Mouse (Mus musculus) T-helper 1 cell (primary cell): ENCODE data around the gene Acvrl1.

Source experiments
- in situ Hi-C: fragments of 300-600 bp; cut with MboI, MseI; formaldehyde crosslinking; loops from one replicate; pipeline ENCODE4 v1.15.1; 2025; ENCODE audit warnings: high pct_unique_total_duplicates

Gene Acvrl1

DNA sequence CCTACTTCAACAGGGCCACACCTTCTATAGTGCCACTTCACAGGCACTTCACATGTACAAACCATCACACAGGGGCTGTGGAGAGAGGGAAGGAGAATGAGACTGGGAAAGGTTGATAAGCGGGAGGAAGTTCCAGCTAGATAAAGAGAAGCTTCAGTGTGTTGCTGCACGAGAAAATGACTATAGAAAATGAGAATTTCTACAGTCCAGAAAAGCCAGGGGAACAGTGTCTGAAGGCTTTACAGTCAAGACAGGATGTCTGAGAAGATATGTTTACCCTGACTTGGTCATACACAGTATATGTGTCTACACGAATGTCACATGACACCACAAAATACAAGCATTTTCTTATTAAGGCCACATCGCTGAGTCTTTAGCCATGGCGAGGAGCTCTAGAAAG is 41.6 kb downstream of the Acvrl1 start:
- in situ Hi-C loops, result no loop called here

DNA sequence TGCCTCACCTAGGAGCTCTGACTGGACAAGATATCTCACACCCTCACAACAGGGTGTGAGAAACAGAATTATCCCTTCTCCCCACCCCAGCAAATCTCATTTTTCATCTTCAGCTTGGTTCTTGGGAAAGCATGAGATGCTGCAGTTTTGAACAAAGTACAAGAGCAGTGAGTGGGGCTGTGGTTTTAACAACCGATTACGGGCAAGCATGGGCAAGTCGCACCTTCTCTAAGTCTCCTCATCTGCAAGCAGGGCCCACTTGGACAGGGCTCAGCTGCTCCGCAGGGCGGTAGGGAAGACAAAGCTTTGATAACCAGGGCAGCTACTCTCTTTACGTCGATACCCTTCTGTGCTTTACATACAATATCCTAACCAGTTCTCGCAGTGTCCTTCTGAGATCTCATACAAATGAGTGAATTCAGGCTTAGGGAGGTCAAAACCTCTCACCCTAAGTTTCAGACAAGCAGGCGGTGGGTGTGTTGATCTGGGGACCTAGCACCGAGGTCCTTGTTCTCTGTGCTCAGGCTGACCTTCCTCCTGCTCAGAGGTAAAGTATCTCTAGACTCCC is 42.2 kb downstream of the Acvrl1 start:
- in situ Hi-C loops, result no loop called here

DNA sequence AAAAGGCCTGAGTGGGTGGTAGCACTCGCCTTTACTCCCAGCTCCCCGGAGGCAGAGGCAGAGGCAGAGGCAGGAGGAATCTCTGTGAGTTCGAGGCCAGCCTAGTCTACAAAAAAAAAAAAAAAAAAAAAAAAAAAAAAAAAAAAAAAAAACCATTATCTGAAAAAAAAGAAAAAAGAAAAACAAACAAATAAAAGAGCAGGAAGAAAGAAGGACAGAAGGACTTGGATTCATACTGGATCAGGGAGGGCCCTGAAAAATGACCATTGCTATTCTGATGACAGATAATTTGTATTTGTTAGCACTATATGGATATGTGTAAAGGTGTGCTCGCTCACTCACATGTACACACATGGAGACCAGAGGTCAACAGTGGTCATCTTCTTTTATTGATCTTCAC is 43.0 kb downstream of the Acvrl1 start:
- in situ Hi-C loops, result no loop called here

DNA sequence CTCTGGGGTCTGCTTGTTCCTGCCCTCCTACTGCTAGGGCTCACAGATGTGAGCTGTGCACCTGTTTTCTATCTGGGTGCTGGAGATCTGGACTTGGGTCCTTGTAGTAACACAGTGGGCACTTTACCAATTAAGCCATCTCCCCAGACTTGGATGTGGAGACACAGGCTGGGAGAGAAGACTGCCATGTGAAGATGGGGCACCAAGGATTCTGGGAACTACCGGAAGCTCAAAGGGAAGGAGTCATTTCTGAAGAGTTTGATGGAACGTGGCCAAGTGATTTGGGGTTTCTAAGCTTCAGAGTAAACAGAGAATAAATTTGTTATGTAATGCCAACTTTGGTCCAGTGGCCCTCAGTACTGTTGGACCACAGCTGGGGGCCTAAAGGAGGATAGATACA is 43.7 kb downstream of the Acvrl1 start:
- in situ Hi-C loops, result no loop called here

DNA sequence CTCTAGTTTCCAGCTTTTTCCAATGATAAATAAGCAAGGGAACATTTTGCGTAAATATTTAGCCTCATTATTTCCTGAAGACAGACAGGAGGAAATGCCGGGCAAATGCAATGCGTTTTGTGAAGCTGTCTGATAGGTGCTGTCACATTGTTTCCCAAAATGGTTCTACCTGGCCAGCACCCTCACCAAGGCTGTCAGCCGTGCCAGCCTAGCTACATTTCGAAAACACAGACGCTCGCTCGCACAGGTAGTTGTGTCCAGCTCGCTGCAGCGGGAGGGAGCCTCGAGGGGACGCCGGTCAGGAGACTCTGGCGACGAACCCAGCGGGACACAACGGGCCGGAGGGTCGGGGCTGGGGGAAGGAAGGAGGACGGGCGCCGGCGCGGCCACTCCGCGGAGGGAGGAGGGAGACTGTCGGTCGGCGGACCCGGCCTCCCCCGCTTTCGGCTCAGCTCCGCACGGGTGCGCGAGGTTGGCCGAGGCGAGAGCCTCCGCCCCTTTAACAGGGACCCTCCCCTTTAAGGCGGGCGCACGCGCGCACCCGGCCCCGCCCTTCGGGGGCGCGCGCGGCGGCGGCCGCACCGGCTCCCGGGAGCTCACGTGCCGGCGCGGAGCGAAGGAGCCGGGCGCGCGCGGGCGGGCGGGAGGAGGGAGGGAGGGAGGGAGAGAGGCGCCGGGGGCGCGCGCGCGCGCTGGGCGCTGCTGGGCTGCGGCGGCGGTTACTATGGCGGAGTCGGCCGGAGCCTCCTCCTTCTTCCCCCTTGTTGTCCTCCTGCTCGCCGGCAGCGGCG is 45.3 kb downstream of the Acvrl1 start, which contains the start of gene Acvr1b:
Gene Acvr1b (plus strand): TSS at position 647 of the 791 bp plus-strand sequence.
- in situ Hi-C loops, result no loop called here

DNA sequence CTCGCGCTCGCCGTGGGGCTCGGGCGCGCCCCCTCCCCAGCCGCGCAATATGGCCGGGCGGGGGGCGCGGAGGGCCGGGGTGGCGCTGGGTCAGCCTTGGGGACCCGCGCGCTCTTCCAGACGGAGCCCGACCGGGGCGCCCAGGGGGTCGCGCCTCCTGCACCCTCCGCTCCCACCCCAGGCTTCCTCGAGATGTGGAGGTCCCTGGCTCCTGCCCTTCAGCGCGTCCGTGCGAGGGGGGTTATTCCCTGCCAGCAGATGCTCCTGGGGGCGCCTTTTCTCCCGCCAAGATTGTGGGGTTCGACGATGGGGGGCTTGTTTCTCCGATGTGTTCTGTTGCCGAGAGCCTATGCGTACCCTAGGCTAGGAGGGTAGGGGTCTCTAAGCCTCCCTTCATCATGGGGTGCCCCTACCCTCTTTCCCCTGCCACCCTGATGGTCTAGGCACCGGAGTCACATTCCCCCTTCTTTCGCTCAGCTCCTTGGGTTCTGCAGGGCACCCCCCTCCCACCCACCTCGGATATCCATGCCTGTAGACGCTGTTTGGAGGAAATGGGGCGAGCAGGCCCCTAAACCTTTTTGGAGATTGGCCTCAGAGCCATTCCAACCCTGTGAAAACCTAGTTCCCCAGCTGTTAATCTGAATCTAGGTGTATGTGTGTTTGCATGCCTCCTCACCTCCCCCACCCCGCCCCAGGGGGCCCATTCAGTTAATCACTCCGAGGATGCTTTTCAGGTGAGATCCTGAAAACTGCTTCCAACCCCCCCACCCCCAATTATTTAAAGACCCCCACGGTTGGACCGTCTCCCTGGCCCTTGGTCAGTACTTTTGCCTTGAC is 46.2 kb downstream of the Acvrl1 start:
- in situ Hi-C loops, result no loop called here

DNA sequence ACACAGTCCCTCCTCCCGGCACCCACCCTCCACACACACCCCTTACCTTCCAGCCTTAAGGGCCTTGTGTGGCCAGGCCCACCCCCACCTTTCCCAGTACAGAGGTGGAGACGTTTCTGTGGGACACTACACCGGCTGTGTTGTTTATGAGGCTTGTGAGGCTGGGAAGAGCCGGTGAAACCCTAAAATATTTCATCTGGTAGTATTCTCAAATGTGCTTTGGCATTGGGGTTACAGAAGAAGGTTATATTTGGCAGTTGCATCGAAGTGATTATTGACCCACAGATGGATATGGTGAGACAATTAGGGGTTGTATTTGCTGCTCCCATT is 46.8 kb downstream of the Acvrl1 start:
- in situ Hi-C loops, result no loop called here

DNA sequence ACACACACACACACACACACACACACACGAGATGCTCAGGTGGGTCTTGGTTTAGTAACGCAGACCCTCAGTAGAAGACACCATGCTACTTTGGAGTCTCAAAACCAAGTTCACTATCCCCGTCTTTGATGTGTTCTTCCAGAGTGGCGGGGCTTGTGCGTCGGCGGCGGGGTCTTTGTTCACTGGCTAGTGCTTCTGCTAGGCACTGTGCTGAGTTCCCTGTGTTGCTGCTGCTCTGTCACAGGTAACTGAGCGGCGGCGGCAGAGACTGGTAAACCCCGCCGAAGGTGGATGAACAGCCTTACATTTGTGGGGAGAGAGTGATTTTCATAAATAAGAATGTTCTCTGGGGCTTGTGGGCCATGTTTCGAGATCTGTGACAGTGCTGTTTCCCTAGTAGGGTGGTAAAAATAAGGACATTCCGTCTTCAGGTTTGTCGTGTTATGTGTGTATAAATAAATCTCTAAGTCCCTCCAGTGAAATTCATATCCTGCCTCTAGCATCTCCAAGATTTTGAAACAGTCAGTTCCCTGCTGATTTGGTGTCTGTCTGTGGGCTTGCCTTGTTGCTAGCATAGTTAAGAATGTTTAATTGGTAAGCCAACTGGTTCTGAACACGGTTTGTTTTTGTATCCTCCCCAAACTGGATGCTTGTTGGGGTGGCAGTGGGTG is 47.4 kb downstream of the Acvrl1 start:
- in situ Hi-C loops, result no loop called here

DNA sequence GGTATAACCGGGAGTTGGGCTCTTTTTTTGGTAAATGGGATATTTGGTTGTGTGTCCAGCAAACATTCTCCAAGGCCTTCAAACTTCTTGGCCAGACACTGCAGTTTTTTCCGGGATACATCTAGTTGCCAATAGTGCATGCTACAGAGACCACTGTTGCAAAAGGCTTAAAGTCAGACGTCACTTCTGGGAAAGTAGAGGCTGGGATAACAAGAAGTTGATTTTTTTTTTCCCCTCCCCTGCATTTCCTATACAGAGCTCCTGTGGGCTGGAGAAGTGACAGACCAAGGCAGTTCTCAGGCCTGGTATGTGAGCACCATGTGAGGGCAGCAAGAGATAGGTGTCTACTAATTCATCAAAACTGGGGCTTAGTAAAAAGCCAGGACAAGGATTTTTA is 48.0 kb downstream of the Acvrl1 start:
- in situ Hi-C loops, result no loop called here

DNA sequence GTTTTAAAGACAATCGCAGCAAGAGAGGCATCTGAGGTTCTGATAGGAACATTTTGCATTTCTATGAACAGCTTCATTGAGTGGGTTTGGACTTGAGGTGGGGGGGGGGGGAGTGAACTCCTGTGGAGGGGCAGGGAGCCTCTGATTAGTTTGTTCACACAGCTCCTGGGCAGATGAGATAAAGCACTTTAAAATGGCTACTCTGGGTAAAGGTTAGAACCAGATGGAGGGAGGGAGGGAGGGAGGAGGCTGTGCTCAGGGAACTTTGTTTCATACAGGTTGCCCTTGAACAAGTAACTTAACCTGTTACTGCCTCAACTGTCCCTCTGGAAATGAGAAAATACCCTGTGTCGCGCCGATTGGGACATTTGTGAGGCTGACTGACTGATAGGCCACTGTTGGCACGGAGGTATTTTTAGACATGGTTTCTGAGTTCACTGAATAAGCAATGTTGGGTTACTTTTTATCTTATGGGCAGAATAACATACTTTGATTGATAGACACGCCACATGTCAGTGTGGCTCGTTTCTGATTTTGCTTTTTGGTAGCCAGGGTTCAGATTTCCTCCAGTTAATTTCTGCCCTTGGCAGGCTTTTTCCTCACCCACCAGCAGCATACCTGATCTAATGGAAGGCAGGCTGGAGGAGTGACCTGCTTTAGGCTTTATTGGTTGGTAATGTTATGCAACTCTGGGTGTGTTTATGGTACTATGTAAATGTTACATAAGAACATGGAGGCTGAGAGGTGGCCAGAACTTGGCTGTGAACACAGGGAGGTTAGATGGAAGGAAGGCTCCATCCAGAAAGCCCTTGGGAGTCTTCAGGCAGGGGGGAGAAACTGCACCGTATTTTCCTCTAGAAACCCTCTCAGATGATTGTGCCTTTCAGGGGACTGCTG is 48.7 kb downstream of the Acvrl1 start:
- in situ Hi-C loops, result no loop called here

DNA sequence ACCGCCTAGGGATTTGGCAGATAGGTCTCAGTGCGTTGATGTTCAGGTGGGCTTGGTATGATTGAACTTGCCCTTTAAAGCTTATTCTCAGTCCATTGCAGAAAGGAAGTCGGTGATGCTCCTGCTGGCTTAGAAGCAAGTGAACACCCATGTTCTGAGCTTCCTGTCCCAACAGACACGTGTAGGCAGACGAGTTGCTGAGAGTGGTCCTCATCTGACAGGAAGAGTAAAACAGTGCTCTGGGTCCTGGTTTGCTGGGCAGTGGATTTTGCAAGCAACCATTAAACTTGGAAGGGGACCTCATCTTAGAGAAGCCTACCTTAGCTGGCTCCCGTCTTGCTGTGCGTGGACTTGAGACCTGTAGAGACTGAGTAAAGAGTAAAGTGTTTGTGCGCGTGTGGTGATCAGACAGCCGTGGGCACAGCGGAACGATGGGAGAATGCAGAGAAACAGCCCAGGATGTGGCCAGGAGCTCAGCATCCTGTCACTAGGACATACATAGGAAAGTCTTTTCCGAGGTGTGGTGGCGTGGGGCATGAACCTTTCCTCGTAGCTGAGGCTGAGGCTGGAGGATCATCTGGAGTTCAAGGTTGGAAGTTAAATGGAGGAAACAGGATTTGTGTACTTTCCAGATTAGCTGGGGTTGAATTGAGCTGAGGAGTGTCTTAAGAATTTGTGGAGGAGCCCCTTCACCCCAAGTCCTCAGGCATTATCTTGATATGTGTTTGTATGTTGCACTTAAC is 52.2 kb downstream of the Acvrl1 start:
- in situ Hi-C loops, result no loop called here

DNA sequence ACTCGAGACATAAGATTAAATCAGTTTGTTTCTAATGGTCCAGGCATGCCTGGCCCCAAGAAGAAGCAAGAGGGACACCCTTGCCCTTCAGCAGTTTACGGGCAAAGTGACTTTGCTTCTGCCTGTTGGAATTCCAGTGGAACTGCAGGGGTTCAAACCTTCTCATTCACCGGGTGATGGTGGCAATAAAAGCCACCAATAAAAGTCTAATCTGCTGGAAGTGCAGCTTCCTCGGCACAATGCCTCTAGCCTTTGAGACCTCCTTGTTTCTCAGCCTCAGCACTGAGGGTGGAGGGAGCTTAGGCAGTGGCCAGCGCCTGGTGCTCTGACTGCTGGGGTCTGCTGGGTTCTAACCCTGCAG is 52.8 kb downstream of the Acvrl1 start:
- in situ Hi-C loops, result no loop called here

DNA sequence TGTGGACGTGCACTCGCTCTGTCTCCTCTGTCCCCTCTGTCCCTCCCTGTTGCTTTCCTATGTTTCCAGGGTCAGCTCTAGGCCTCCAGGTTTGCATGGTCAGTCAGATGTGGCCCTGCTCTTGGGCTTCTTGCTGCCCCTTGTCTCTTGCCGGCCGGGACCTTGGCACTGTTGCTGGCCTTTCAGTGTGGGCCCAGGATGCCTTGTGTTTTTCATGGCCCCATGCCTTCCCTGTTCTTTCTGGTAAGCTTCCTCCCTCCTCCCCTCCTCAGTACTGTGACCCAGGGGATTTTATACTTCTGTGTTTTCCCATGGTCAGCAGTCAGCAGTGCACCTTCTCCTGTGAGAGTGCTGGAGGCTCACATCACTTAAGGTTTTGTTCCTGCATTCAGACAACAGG is 53.2 kb downstream of the Acvrl1 start:
- in situ Hi-C loops, result no loop called here

DNA sequence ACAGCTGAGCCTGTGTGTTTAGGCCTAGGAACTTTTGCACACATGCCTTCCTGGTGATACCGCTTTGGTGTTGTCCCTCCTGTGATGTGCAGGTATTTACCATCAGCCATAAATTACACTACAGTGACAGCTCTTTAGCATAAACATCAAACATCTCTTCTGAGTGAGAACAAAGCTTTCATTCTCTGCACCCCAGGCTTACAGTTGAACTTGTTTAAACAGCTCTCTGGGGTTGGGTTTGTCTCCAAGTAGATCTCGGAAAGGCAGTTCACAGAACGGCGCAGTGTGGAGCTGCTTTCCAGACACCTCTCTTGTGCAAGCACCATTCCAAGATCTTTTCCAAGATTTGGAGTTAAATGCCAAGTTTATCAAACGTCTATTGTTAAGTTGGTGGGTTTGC is 54.4 kb downstream of the Acvrl1 start:
- in situ Hi-C loops, result no loop called here

DNA sequence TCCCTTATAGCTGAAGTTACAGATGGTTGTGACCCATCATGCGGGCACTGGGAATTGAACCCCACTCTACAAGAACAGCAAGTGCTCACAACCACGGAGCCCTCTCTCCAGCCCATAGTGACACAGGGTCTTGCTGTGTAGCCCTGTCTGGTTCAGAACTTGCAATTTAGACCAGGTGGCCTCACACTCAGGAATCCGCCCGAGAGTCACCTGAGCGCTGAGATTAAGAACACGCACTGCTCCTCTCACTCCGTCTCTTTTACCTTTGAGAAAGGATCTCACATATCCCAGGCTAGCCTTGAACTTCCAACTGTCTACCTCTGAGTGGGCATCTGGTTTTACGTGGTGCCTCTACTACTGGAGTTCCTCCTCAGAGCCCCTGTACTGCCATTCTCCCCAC is 56.0 kb downstream of the Acvrl1 start:
- in situ Hi-C loops, result no loop called here

DNA sequence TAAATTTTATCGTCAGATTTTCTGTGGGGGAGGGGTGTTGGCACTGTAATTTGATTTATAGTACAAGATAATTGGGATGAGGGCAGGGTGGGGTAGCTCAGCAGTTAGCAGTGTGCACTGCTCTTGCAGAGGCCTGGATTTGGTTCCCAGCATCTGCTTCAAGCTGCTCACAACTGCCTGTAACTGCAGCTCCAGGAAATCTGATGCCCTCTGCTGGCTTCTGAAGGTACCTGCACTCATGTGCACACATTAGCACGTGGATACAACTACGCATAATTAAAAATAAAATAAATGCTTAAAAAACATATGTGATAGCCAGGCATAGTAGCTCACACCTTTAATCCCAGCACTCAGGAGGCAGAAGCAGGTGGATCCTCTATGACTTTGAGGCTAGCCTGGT is 57.2 kb downstream of the Acvrl1 start:
- in situ Hi-C loops, result no loop called here

DNA sequence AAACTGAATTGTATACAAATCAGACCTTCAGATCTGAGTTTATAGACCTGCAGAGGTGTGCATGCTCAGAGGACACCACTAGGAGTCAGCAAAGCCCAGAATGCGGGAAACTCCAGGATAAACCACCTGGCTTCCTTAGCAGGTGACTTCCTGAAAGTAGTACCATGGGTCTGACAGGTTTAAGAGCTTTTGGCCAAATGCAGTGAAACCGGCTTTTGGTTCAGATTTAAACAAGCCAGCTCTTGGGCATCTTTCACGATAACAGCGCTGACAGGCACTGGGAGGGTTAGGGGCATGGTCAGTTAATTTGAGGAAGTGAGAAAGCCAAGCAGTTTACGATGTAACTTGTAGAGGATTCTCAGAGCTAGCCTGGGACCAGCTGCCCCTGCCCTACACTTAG is 59.6 kb downstream of the Acvrl1 start:
- in situ Hi-C loops, result no loop called here

DNA sequence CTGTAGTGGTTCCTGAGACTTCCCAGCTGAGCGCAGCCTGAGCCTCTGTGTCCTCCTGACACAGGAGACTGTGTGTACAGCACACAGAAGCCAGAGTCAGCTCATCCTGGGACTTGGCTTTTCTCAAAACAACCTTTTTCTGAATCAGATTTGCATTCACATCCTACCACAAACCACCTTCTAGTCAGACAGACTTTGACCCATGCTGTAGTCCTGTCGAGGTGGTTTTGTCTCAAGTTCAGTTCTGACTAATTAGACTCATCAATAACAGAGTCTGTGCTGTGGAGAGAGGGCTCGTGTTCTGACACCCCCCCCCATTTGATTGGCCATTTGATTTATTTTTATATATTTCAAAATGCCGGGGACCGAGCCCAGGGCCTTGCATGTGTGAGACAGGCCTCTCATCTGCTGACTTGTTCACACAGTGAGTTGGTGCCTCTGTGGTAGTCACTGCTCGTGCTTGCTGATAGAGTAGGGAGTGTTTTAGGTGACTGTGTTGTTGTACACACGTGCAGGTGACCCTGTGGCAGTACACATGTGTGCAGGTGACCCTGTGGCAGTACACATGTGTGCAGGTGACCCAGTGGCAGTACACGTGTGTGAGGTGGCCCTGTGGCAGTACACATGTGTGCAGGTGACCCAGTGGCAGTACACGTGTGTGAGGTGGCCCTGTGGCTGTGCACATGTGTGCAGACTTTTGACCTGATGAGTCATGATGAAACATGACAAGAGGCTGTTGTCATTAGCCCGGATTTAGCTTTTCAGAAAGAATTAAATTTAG is 61.8 kb downstream of the Acvrl1 start:
- in situ Hi-C loops, result no loop called here

DNA sequence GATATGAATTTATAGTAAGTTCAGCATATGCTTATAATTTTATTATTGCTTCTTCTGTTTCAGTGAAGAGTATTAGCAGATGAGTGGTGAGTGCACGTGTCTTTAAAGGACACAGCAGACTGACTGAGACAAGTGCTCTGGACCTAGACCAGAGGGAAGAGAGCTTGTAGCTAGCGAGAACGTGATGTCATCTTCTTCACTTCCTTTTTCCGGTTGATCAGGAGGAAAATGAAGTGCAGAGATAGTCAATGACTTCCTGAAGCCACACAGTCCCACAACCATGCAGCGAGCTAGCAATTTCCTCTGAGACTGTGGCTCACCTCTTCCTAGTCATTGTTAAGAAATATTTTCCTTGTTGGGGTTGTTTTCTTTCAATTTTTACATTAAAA is 62.4 kb downstream of the Acvrl1 start:
- in situ Hi-C loops, result no loop called here
